Mouse (Mus musculus) megakaryocyte, embryonic 14.5 days (primary cell): ENCODE measurements around the gene Dse.

Experiments used
- FLI1 ChIP-seq: IDR thresholded peaks from 2 replicates; pipeline ENCODE4 v1.6.1; 2012; ENCODE audit warnings: low read length, inconsistent platforms, mixed read lengths
- GATA1 ChIP-seq: IDR thresholded peaks from 3 replicates; pipeline ENCODE4 v1.6.1; 2012; ENCODE audit warnings: mixed read lengths, low read length, inconsistent platforms, borderline replicate concordance

DNA sequence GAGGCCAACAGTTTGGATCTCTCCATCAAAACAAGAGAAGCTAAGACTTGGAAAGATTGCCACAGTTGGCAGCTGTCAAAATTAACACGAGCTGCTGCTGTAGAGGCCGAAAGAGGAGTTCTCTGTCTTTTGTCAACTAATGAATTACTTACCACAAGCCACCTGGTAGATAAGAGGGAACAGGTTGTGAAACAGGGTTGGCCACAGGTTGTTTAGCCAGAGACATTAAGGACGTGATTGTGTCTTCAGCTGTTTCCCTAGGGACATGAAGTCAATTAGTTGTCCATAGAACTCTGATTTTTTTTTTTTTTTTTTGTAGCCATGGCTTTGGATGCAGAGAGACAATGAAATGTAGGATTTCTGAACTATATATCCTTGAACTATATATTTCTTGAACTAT is 90.4 kb downstream of the Dse start:
- TF ChIP-seq GATA1 (no peak), FLI1 (no peak)
